Mouse (Mus musculus) layer of hippocampus, adult 18-20 months (tissue): Measurements from ENCODE around the gene Nup107. TPM values are rescaled to one million over a fixed set of nuclear protein-coding genes. Genes with fewer than 3 reads are reported as not detected.
"Not testable (repeated sequence)": the region's sequence is repeated elsewhere in the genome, so short reads cannot be mapped to it uniquely, and the experiment has no call there.

Experiments
- DNase-seq, 2 experiments: peaks; one replicate each; pipeline ENCODE4 v3.0.0; 2022; ENCODE audit warnings: low spot score in 2 of 2
- total RNA-seq, 2 experiments: library from RNA; stranded (reverse); gene quantifications; 2 replicates each; pipeline ENCODE4 v1.2.3; 2021

Gene Nup107
- total RNA-seq, 2 experiments from 2014 or later = 13.8 to 14.1 TPM

- DNase-seq = no peak
These were observed 86.7 kb downstream of the Nup107 start for GRCm38 (mm10) chr10:117705806-117706205.

GRCm38 (mm10) chr10:117704964-117705335 lies 87.6 kb downstream of the Nup107 start:
- DNase-seq = no peak

GRCm38 (mm10) chr10:117704314-117704963 lies 88.1 kb downstream of the Nup107 start:
- DNase-seq = not testable (repeated sequence)

- DNase-seq = no peak
These were observed 89.0 kb downstream of the Nup107 start for GRCm38 (mm10) chr10:117703506-117703905.

- no peak for DNase-seq
These were observed 90.3 kb downstream of the Nup107 start for GRCm38 (mm10) chr10:117702024-117702833.

- DNase-seq = no peak
These were observed 91.3 kb downstream of the Nup107 start for GRCm38 (mm10) chr10:117701034-117701829.

Other genes starting within 250 kb of the Nup107 start
- gene Cpm, start 163.2 kb downstream of the Nup107 start, total RNA-seq = 10 to 100 TPM in 1 of 2 experiments, 1 to 10 TPM in 1; 8.6 to 10.7 TPM
- 10 to 100 TPM; 54.3 to 61.9 TPM for gene Mdm2, start 81.9 kb downstream of the Nup107 start, total RNA-seq
- 10 to 100 TPM; 31.1 to 32.5 TPM for gene Slc35e3, start 46.3 kb downstream of the Nup107 start, total RNA-seq
- 10 to 100 TPM; 55.5 to 59.5 TPM for gene Rap1b, start 53.3 kb upstream of the Nup107 start, total RNA-seq